Mouse (Mus musculus) limb, embryonic 13.5 days (tissue): Measurements from ENCODE around the gene Invs. TPM values are rescaled to one million over a fixed set of nuclear protein-coding genes. Genes with fewer than 3 reads are reported as not detected.

Experiments
- ATAC-seq: fragments of 200-750 bp; cut with Nextera tagmentation; 2 replicates; pipeline ENCODE4 v1.8.0; 2017; ENCODE audit warnings: low read depth, moderate number of reproducible peaks, moderate TSS enrichment; ENCODE audit not compliant: low FRiP score
- H3K27ac ChIP-seq: fragments of 300-500 bp; sonication (generic); 2 replicates; pipeline ENCODE4 v1.5.1; 2015; ENCODE audit warnings: inconsistent platforms, mild to moderate bottlenecking, moderate library complexity
- H3K27me3 ChIP-seq: fragments of 300-500 bp; sonication (generic); 2 replicates; pipeline ENCODE4 v1.6.1; 2015; ENCODE audit warnings: mild to moderate bottlenecking, inconsistent platforms
- H3K36me3 ChIP-seq: fragments of 300-500 bp; sonication (generic); 2 replicates; pipeline ENCODE4 v1.6.1; 2015; ENCODE audit warnings: inconsistent platforms, mild to moderate bottlenecking, moderate library complexity
- H3K4me1 ChIP-seq: fragments of 300-500 bp; sonication (generic); 2 replicates; pipeline ENCODE4 v1.6.1; 2015; ENCODE audit warnings: inconsistent platforms
- H3K4me2 ChIP-seq: fragments of 300-500 bp; sonication (generic); replicated peaks from 2 replicates; pipeline ENCODE4 v1.6.1; 2015; ENCODE audit warnings: inconsistent platforms, mild to moderate bottlenecking, moderate library complexity
- H3K4me3 ChIP-seq: fragments of 300-500 bp; sonication (generic); 2 replicates; pipeline ENCODE4 v1.5.1; 2015; ENCODE audit warnings: moderate library complexity, mild to moderate bottlenecking, inconsistent platforms
- H3K9ac ChIP-seq: fragments of 300-500 bp; sonication (generic); 2 replicates; pipeline ENCODE4 v1.6.1; 2015; ENCODE audit warnings: mild to moderate bottlenecking, inconsistent platforms
- H3K9me3 ChIP-seq: fragments of 300-500 bp; sonication (generic); 2 replicates; pipeline ENCODE4 v1.6.1; 2016; ENCODE audit warnings: inconsistent platforms
- WGBS: fragments of 180-500 bp; shearing (Covaris S2); methylation state at CpG from one replicate; pipeline ENCODE4 v1.1.7; 2015; 5-methylcytosine and 5-hydroxymethylcytosine counted together
- polyA plus RNA-seq: library from polyadenylated mRNA; unstranded; fragments of >200 nt; fragmentation: Nextera tagmentation; extraction: Ambion mirVana; gene quantifications from 2 replicates; pipeline ENCODE4 v1.2.1, GENCODE M21; 2015

Invs gene
- polyA plus RNA-seq, 1 experiment from 2014 or later: 12.7 TPM

- H3K4me1 ChIP-seq: no peaks in the 10 kb centered on the region
- H3K4me2 ChIP-seq: no peak overlapping the region
- H3K36me3 ChIP-seq: peaks cover 9% of the 10 kb centered on the region
- no peaks in the 10 kb centered on the region for H3K27me3 ChIP-seq
- WGBS: 86% methylated on average over 8 of the region's 8 CpGs
- H3K9me3 ChIP-seq: no peaks in the 10 kb centered on the region
- H3K4me3 ChIP-seq: no peak overlapping the region
- H3K9ac ChIP-seq: no peak overlapping the region
- no peak for ATAC-seq
- no peak overlapping the region for H3K27ac ChIP-seq
These were observed 133.9 kb downstream of the Invs start for GRCm38 (mm10) chr4:48413473-48413872.

- no peak overlapping the region for H3K4me3 ChIP-seq
- H3K4me1 ChIP-seq: no peaks in the 10 kb centered on the region
- no peak overlapping the region for H3K27ac ChIP-seq
- 84% methylated on average over 10 of the region's 10 CpGs for WGBS
- H3K4me2 ChIP-seq: no peak overlapping the region
- H3K36me3 ChIP-seq: peaks cover 20% of the 10 kb centered on the region
- no peak for ATAC-seq
- no peak overlapping the region for H3K9ac ChIP-seq
- H3K27me3 ChIP-seq: no peaks in the 10 kb centered on the region
- H3K9me3 ChIP-seq: no peaks in the 10 kb centered on the region
These were observed 136.3 kb downstream of the Invs start for GRCm38 (mm10) chr4:48415838-48416335.

- Histone ChIP-seq H3K4me2 (no peak overlapping the region), H3K27me3 (no peaks in the 10 kb centered on the region), H3K4me1 (no peaks in the 10 kb centered on the region), H3K9ac (no peak overlapping the region), H3K36me3 (peaks cover 39% of the 10 kb centered on the region), H3K9me3 (no peaks in the 10 kb centered on the region), H3K27ac (no peak overlapping the region), H3K4me3 (no peak overlapping the region)
- WGBS: 92% methylated on average over 8 of the region's 8 CpGs
- no peak for ATAC-seq
These were observed 139.4 kb downstream of the Invs start for GRCm38 (mm10) chr4:48418831-48419468.

- 96% methylated on average over 1 of the region's 1 CpGs for WGBS
- Histone ChIP-seq H3K9ac (no peak overlapping the region), H3K4me2 (no peak overlapping the region), H3K27me3 (no peaks in the 10 kb centered on the region), H3K4me3 (no peak overlapping the region), H3K9me3 (no peaks in the 10 kb centered on the region), H3K36me3 (peaks cover 43% of the 10 kb centered on the region), H3K4me1 (no peaks in the 10 kb centered on the region), H3K27ac (no peak overlapping the region)
- ATAC-seq: no peak
These were observed 143.1 kb downstream of the Invs start for GRCm38 (mm10) chr4:48422633-48423032.

GRCm38 (mm10) chr4:48423738-48424137 is 144.2 kb downstream of the Invs start:
- no peak for ATAC-seq
- H3K36me3 ChIP-seq: peaks cover 49% of the 10 kb centered on the region

GRCm38 (mm10) chr4:48427413-48427812 is 147.9 kb downstream of the Invs start:
- no peak overlapping the region for H3K27ac ChIP-seq
- H3K27me3 ChIP-seq: no peaks in the 10 kb centered on the region
- no peak for ATAC-seq
- peaks cover 3% of the 10 kb centered on the region; the same call in 1 of the 2 replicates for H3K4me1 ChIP-seq
- no peak overlapping the region for H3K4me2 ChIP-seq
- H3K9ac ChIP-seq: no peak overlapping the region
- WGBS: 62% methylated on average over 3 of the region's 3 CpGs
- H3K36me3 ChIP-seq: peaks cover 64% of the 10 kb centered on the region
- no peaks in the 10 kb centered on the region for H3K9me3 ChIP-seq
- H3K4me3 ChIP-seq: no peak overlapping the region

More at GRCm38 (mm10) chr4:48423738-48424137, 144.2 kb downstream of the Invs start:
- no peak overlapping the region for H3K9ac ChIP-seq
- H3K4me3 ChIP-seq: no peak overlapping the region
- H3K9me3 ChIP-seq: no peaks in the 10 kb centered on the region
- H3K4me2 ChIP-seq: no peak overlapping the region
- no peaks in the 10 kb centered on the region for H3K27me3 ChIP-seq
- 54% methylated on average over 2 of the region's 2 CpGs for WGBS
- H3K4me1 ChIP-seq: no peaks in the 10 kb centered on the region
- no peak overlapping the region for H3K27ac ChIP-seq

GRCm38 (mm10) chr4:48428054-48428453 is 148.5 kb downstream of the Invs start:
- ATAC-seq: no peak
- Histone ChIP-seq H3K4me2 (no peak overlapping the region), H3K27me3 (no peaks in the 10 kb centered on the region), H3K27ac (no peak overlapping the region), H3K4me3 (no peak overlapping the region), H3K36me3 (peaks cover 67% of the 10 kb centered on the region), H3K4me1 (peaks cover 3% of the 10 kb centered on the region; the same call in 1 of the 2 replicates), H3K9me3 (no peaks in the 10 kb centered on the region), H3K9ac (no peak overlapping the region)
- WGBS: 79% methylated on average over 2 of the region's 2 CpGs

GRCm38 (mm10) chr4:48454106-48454773 is 174.7 kb downstream of the Invs start:
- 97% methylated on average over 2 of the region's 2 CpGs for WGBS

GRCm38 (mm10) chr4:48458436-48458835 is 178.9 kb downstream of the Invs start:
- no peak for ATAC-seq
- H3K27ac ChIP-seq: no peak overlapping the region
- H3K4me2 ChIP-seq: no peak overlapping the region
- no peaks in the 10 kb centered on the region for H3K4me1 ChIP-seq
- no peaks in the 10 kb centered on the region for H3K9me3 ChIP-seq
- H3K27me3 ChIP-seq: no peaks in the 10 kb centered on the region
- no peak overlapping the region for H3K4me3 ChIP-seq
- peaks cover 60% of the 10 kb centered on the region for H3K36me3 ChIP-seq
- WGBS: 90% methylated on average over 6 of the region's 6 CpGs
- no peak overlapping the region for H3K9ac ChIP-seq

More at GRCm38 (mm10) chr4:48454106-48454773, 174.7 kb downstream of the Invs start:
- Histone ChIP-seq H3K9me3 (no peaks in the 10 kb centered on the region), H3K36me3 (peaks cover 59% of the 10 kb centered on the region), H3K4me2 (no peak overlapping the region), H3K27ac (no peak overlapping the region), H3K4me1 (no peaks in the 10 kb centered on the region), H3K9ac (no peak overlapping the region), H3K4me3 (no peak overlapping the region), H3K27me3 (no peaks in the 10 kb centered on the region)
- no peak for ATAC-seq

GRCm38 (mm10) chr4:48461060-48461459 is 181.5 kb downstream of the Invs start:
- Histone ChIP-seq H3K36me3 (peaks cover 57% of the 10 kb centered on the region), H3K9ac (no peak overlapping the region), H3K4me3 (no peak overlapping the region), H3K4me1 (no peaks in the 10 kb centered on the region), H3K4me2 (no peak overlapping the region), H3K27ac (no peak overlapping the region), H3K9me3 (no peaks in the 10 kb centered on the region), H3K27me3 (no peaks in the 10 kb centered on the region)
- 82% methylated on average over 1 of the region's 1 CpGs for WGBS
- no peak for ATAC-seq

GRCm38 (mm10) chr4:48470977-48471376 is 191.4 kb downstream of the Invs start:
- WGBS: 55% methylated on average over 1 of the region's 1 CpGs
- H3K9me3 ChIP-seq: no peaks in the 10 kb centered on the region
- ATAC-seq: no peak

GRCm38 (mm10) chr4:48472052-48472791 is 192.7 kb downstream of the Invs start:
- no peaks in the 10 kb centered on the region for H3K27me3 ChIP-seq
- peak overlapping the region; percentile 82 for H3K4me3 ChIP-seq
- no peak for ATAC-seq
- H3K4me2 ChIP-seq: peak overlapping the region; percentile 71
- H3K27ac ChIP-seq: peak overlapping the region; percentile 75; the same call in 1 of the 2 replicates
- peak overlapping the region; percentile 89 for H3K9ac ChIP-seq
- peaks cover 12% of the 10 kb centered on the region for H3K36me3 ChIP-seq
- H3K9me3 ChIP-seq: no peaks in the 10 kb centered on the region
- WGBS: 16% methylated on average over 12 of the region's 12 CpGs
- peaks cover 17% of the 10 kb centered on the region for H3K4me1 ChIP-seq

More at GRCm38 (mm10) chr4:48470977-48471376, 191.4 kb downstream of the Invs start:
- Histone ChIP-seq H3K27ac (no peak overlapping the region), H3K4me2 (peak overlapping the region; percentile 71), H3K27me3 (no peaks in the 10 kb centered on the region), H3K9ac (0 out of 2 replicates have a peak overlapping the region, but pooled peaks have one; percentile 31), H3K4me1 (peaks cover 17% of the 10 kb centered on the region), H3K4me3 (no peak overlapping the region), H3K36me3 (peaks cover 21% of the 10 kb centered on the region)
